Mouse (Mus musculus): Measurements from ENCODE around the gene Sgk2.

- TF ChIP-seq CTCF (IDR thresholded peaks at IDR 0.05) = no peak
- TF ChIP-seq POLR2A (IDR thresholded peaks at IDR 0.05; ENCODE audit: insufficient read depth, low read depth, low read length) = no peak
These were observed 52.8 kb downstream of the Sgk2 start for GRCm38 (mm10) chr2:163039940-163040339.

Data from heart, adult 2 months (tissue).